Mouse (Mus musculus) ES-Bruce4 (cell line): ENCODE measurements around the gene Rnf43. TPM values are rescaled to one million over a fixed set of nuclear protein-coding genes. Genes with fewer than 3 reads are reported as not detected.

Experiments
- H3K27ac ChIP-seq: 2 replicates; pipeline ENCODE4 v1.5.1; 2012; ENCODE audit warnings: low read length, inconsistent platforms; ENCODE audit not compliant: insufficient read depth
- H3K27me3 ChIP-seq: 2 replicates; pipeline ENCODE4 v1.6.1; 2012; ENCODE audit warnings: mild to moderate bottlenecking, low read length, inconsistent platforms; ENCODE audit not compliant: control insufficient read depth, poor library complexity, insufficient read depth, severe bottlenecking
- H3K36me3 ChIP-seq: 2 replicates; pipeline ENCODE4 v1.6.1; 2012; ENCODE audit warnings: inconsistent platforms, mild to moderate bottlenecking, low read length, moderate library complexity; ENCODE audit not compliant: control insufficient read depth, poor library complexity, insufficient read depth, severe bottlenecking
- H3K4me1 ChIP-seq: one replicate; pipeline ENCODE4 v1.8.1; 2011; ENCODE audit warnings: low read length; ENCODE audit not compliant: control insufficient read depth, insufficient read depth
- H3K4me3 ChIP-seq: 2 replicates; pipeline ENCODE4 v1.5.1; 2011; ENCODE audit warnings: low read depth, mild to moderate bottlenecking, low read length
- H3K9ac ChIP-seq: 2 replicates; pipeline ENCODE4 v1.6.1; 2012; ENCODE audit warnings: low read depth, mild to moderate bottlenecking, inconsistent platforms; ENCODE audit not compliant: poor library complexity, severe bottlenecking
- H3K9me3 ChIP-seq: replicated peaks from 2 replicates; pipeline ENCODE4 v1.6.1; 2012; ENCODE audit warnings: mild to moderate bottlenecking, low read length, inconsistent platforms; ENCODE audit not compliant: control insufficient read depth, poor library complexity, insufficient read depth, severe bottlenecking
- CTCF ChIP-seq: IDR thresholded peaks from one replicate; pipeline ENCODE4 v1.8.1; 2011; ENCODE audit warnings: low read depth, low read length
- EP300 ChIP-seq: IDR thresholded peaks from 2 replicates; pipeline ENCODE4 v1.6.1; 2011; ENCODE audit warnings: low read depth, low read length; ENCODE audit not compliant: insufficient read depth
- POLR2A ChIP-seq: IDR thresholded peaks from one replicate; pipeline ENCODE4 v1.8.1; 2011; ENCODE audit warnings: low read length; ENCODE audit not compliant: insufficient read depth
- polyA plus RNA-seq: library from polyadenylated mRNA; stranded (reverse); fragments of >200 nt; gene quantifications from 2 replicates; pipeline ENCODE4 v1.2.4, GENCODE M21; 2011; ENCODE audit warnings: low read depth; ENCODE audit not compliant: missing spikeins, insufficient read depth, insufficient read length

The Rnf43 gene
- polyA plus RNA-seq, 1 experiment, result 2.8 TPM

- no peak for TF ChIP-seq CTCF
- no peak for TF ChIP-seq POLR2A
- TF ChIP-seq EP300, result no peak
Measured at GRCm38 (mm10) chr11:87736647-87737134, 74.2 kb downstream of the Rnf43 start.

DNA sequence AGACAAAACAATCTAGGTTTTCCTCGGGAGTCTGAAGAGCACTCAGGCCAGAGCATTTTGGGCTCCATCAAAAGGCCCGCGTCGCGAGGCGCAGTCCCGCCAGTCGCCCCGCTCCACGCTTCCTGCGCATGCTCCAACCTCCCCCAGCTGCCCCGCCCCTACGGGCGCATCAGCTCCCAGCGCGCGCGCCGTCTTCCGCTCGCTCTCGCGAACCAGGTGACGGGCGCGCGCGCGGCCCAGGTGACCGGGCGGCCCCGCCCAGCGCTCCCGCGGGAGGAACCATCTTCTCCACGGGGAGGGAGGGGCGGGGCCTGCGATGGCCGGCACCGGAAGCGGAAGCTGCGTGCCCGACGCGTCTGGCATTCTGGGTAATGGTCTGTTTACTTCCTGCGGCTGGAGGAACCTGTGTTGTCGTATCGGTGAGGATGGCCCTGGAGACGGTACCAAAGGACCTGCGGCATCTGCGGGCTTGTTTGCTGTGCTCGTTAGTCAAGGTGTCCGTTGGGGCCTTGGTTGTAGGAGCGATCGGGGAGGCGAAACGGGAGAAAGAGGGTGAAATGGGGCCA, 74.7 kb downstream of the Rnf43 start, which contains the start of gene Supt4a:
Gene Supt4a (plus strand): TSS at position 378 of the 566 bp plus-strand sequence.
- TF ChIP-seq POLR2A, result no peak
- TF ChIP-seq EP300, result 0 out of 2 replicates have a peak, but pooled peaks have one; percentile 25
- Histone ChIP-seq H3K9me3 (no peaks in the 10 kb centered on the region), H3K4me1 (no peaks in the 10 kb centered on the region), H3K27me3 (no peaks in the 10 kb centered on the region), H3K27ac (peak within 1 kb of the TSS; percentile 90), H3K36me3 (peaks cover 5% of the 10 kb centered on the region), H3K4me3 (peak within 1 kb of the TSS; percentile 87), H3K9ac (peak within 1 kb of the TSS; percentile 76)

More at GRCm38 (mm10) chr11:87736647-87737134, 74.2 kb downstream of the Rnf43 start:
- Histone ChIP-seq H3K27me3 (no peaks in the 10 kb centered on the region), H3K36me3 (peaks cover 5% of the 10 kb centered on the region), H3K9me3 (no peaks in the 10 kb centered on the region), H3K9ac (peak overlapping the region; percentile 76), H3K4me3 (peak overlapping the region; percentile 61), H3K27ac (peak overlapping the region; percentile 90), H3K4me1 (no peaks in the 10 kb centered on the region)

DNA sequence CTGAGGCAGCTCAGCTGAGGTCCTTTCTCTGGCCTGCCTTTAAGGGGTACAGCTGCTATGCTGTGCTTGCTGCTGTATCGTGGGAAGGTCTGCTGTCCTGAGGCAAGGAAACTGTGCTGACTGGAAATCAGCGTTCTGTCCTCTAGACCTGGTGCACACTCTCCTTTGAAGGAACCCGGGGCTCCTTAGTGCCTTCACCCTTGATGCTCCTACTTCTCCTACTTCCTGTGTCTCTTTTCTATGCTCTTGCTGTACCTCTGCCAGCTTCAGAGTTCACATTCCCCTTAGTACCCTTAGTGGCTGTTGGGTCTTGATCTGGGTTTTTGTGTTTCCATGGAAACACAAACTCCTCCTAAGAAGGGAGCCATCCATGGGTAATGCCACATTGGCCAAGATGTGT, 81.2 kb downstream of the Rnf43 start:
- Histone ChIP-seq H3K36me3 (peaks cover 15% of the 10 kb centered on the region), H3K9me3 (no peaks in the 10 kb centered on the region)
- TF ChIP-seq POLR2A (no peak), EP300 (no peak), CTCF (no peak)

DNA sequence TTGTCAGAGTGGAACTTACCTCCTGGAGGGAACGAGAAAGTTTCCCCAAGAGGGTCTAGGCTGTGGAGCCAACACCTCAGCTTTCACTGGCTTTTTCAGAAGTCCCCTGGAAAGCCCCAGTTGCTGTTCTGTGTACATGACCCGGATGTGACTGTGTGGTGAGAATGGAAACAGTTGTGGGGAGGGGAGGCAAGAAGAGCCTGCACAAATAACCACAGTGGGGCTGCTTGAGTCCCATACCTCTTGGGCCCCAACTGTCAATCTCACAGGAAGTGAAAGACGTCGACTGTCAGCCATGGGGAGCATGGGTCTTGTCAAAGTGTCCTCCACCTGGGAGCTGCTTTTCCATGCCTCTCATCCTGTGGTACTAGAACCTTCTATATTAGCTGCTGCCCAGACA, 82.4 kb downstream of the Rnf43 start:
- Histone ChIP-seq H3K27ac (no peak overlapping the region), H3K4me1 (peaks cover 4% of the 10 kb centered on the region), H3K27me3 (no peaks in the 10 kb centered on the region), H3K36me3 (peaks cover 15% of the 10 kb centered on the region), H3K4me3 (no peak overlapping the region), H3K9ac (no peak overlapping the region), H3K9me3 (no peaks in the 10 kb centered on the region)
- no peak for TF ChIP-seq EP300
- no peak for TF ChIP-seq POLR2A
- no peak for TF ChIP-seq CTCF

More for the DNA sequence above, 81.2 kb downstream of the Rnf43 start:
- Histone ChIP-seq H3K4me1 (no peaks in the 10 kb centered on the region), H3K4me3 (no peak overlapping the region), H3K27me3 (no peaks in the 10 kb centered on the region), H3K9ac (no peak overlapping the region), H3K27ac (no peak overlapping the region)

GRCm38 (mm10) chr11:87745632-87746555, 83.4 kb downstream of the Rnf43 start:
- Histone ChIP-seq H3K27me3 (no peaks in the 10 kb centered on the region), H3K9ac (no peak overlapping the region), H3K36me3 (peaks cover 10% of the 10 kb centered on the region), H3K4me1 (peaks cover 4% of the 10 kb centered on the region), H3K4me3 (no peak overlapping the region), H3K27ac (no peak overlapping the region), H3K9me3 (no peaks in the 10 kb centered on the region)
- TF ChIP-seq EP300 (no peak), POLR2A (no peak), CTCF (no peak)

DNA sequence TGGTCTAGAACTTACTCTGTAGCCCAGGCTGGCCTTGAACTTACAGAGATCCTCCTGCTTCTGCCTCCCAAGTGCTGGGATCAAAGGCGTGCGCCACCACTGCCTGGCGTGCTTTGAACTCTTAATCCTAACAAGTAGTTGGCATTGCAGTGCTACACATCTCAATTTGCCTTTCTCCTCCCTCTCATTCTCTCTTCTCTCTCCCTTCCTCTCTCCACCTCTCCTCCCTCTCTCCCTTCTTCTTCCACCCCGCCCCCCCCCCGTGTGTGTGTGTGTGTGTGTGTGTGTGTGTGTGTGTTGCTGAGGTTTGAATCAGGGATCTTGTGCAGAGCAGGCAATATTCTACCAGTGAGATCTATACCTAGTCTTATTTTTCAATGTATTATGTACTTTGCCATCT, 84.8 kb downstream of the Rnf43 start:
- no peak overlapping the region for H3K9ac ChIP-seq

More for the DNA sequence above, 84.8 kb downstream of the Rnf43 start:
- Histone ChIP-seq H3K4me1 (peaks cover 4% of the 10 kb centered on the region), H3K9me3 (no peaks in the 10 kb centered on the region), H3K36me3 (peaks cover 10% of the 10 kb centered on the region), H3K27me3 (no peaks in the 10 kb centered on the region), H3K27ac (no peak overlapping the region), H3K4me3 (no peak overlapping the region)
- TF ChIP-seq POLR2A, result no peak
- TF ChIP-seq EP300, result no peak
